Mouse (Mus musculus): ENCODE data around the gene Ankrd13a. TPM values are rescaled to one million over a fixed set of nuclear protein-coding genes. Genes with fewer than 3 reads are reported as not detected.

Gene Ankrd13a
- total and polyA plus RNA-seq, 3 experiments, result 73.8 to 123 (median 89.4) TPM

- H3K36me3 ChIP-seq (replicated peaks in 1 of 2; ENCODE audit: control insufficient read depth in 1 of 2, insufficient read depth in 1 of 2, low read length in 1 of 2), result peaks cover 34 to 76% of the 10 kb centered on the region in 2 experiments
- DNase-seq (ENCODE audit: extremely low read depth), result no peak
- peaks cover 5 to 13% of the 10 kb centered on the region in 2 experiments; a peak in 3 of 4 replicates for H3K4me1 ChIP-seq (ENCODE audit: control insufficient read depth in 1 of 2, insufficient read depth in 2 of 2)
- no peak overlapping the region for H3K4me2 ChIP-seq (ENCODE audit: insufficient read depth, low read depth, poor library complexity, severe bottlenecking)
- H3K4me3 ChIP-seq (replicated peaks in 1 of 3; ENCODE audit: low read depth in 2 of 3, low read length in 2 of 3, poor library complexity in 1 of 3), result no peak overlapping the region
- TF ChIP-seq ZKSCAN1 (IDR thresholded peaks at IDR 0.05; ENCODE audit: borderline replicate concordance, low read depth, low read length) (no peak), ELF1 (IDR thresholded peaks at IDR 0.05; ENCODE audit: low read depth, low read length) (no peak), MAX (IDR thresholded peaks at IDR 0.05; ENCODE audit: low read length) (no peak), UBTF (IDR thresholded peaks at IDR 0.05; ENCODE audit: low read depth, low read length) (no peak), MAFK (IDR thresholded peaks at IDR 0.05; ENCODE audit: insufficient replicate concordance, low read length) (no peak), TCF12 (IDR thresholded peaks at IDR 0.05; ENCODE audit: low read depth, low read length) (no peak), PAX5 (IDR thresholded peaks at IDR 0.05; ENCODE audit: low read length) (no peak), POLR2A (IDR thresholded peaks at IDR 0.05; ENCODE audit: low read depth, low read length) (no peak), CHD2 (IDR thresholded peaks at IDR 0.05; ENCODE audit: low read length) (no peak)
- in situ Hi-C loops (cut with MboI; ENCODE audit: low pct_ligation_motif_present, low pct_unique_long_range_greater_than_20kb, low sequenced_read_pairs), result no loop called here
- H3K9me3 ChIP-seq (replicated peaks; ENCODE audit: low read length), result no peaks in the 10 kb centered on the region
- no peaks in the 10 kb centered on the region for H3K27me3 ChIP-seq (replicated peaks)
- no peak overlapping the region for H3K9ac ChIP-seq (ENCODE audit: insufficient read depth, low read depth)
- 0 out of 2 replicates have a peak, but pooled peaks cover 2% of the 10 kb centered on the region for H3K79me2 ChIP-seq (replicated peaks; ENCODE audit: control insufficient read depth, extremely low read depth, insufficient read depth, poor library complexity, severe bottlenecking)
- H3K27ac ChIP-seq (ENCODE audit: insufficient read depth, low read depth), result no peak overlapping the region
- dilution Hi-C loops (cut with MboI; ENCODE audit: extremely low pct_ligation_motif_present, extremely low pct_unique_long_range_greater_than_20kb, low sequenced_read_pairs), result no loop called here
Measured at GRCm38 (mm10) chr5:114808385-114808784, 33.9 kb downstream of the Ankrd13a start.

- Histone ChIP-seq H3K4me2 (ENCODE audit: insufficient read depth, low read depth, poor library complexity, severe bottlenecking) (no peak overlapping the region), H3K9ac (ENCODE audit: insufficient read depth, low read depth) (no peak overlapping the region), H3K4me1 (ENCODE audit: control insufficient read depth in 1 of 2, insufficient read depth in 2 of 2) (peaks cover 5 to 13% of the 10 kb centered on the region in 2 experiments; a peak in 3 of 4 replicates), H3K9me3 (replicated peaks; ENCODE audit: low read length) (no peaks in the 10 kb centered on the region), H3K27me3 (replicated peaks) (no peaks in the 10 kb centered on the region), H3K27ac (ENCODE audit: insufficient read depth, low read depth) (no peak overlapping the region), H3K4me3 (replicated peaks in 1 of 3; ENCODE audit: low read depth in 2 of 3, low read length in 2 of 3, poor library complexity in 1 of 3) (no peak overlapping the region), H3K36me3 (replicated peaks in 1 of 2; ENCODE audit: control insufficient read depth in 1 of 2, insufficient read depth in 1 of 2, low read length in 1 of 2) (peaks cover 25 to 67% of the 10 kb centered on the region in 2 experiments), H3K79me2 (replicated peaks; ENCODE audit: control insufficient read depth, extremely low read depth, insufficient read depth, poor library complexity, severe bottlenecking) (0 out of 2 replicates have a peak, but pooled peaks cover 2% of the 10 kb centered on the region)
- dilution Hi-C loops (cut with MboI; ENCODE audit: extremely low pct_ligation_motif_present, extremely low pct_unique_long_range_greater_than_20kb, low sequenced_read_pairs) (no loop called here), in situ Hi-C loops (cut with MboI; ENCODE audit: low pct_ligation_motif_present, low pct_unique_long_range_greater_than_20kb, low sequenced_read_pairs) (no loop called here)
- DNase-seq (ENCODE audit: extremely low read depth), result no peak
- TF ChIP-seq SMC3 (IDR thresholded peaks at IDR 0.05; ENCODE audit: low read depth, low read length) (no peak), POLR2A (IDR thresholded peaks at IDR 0.05; ENCODE audit: low read depth, low read length) (no peak), EP300 (IDR thresholded peaks at IDR 0.05; ENCODE audit: low read length) (no peak), CTCF (conservative IDR thresholded peaks at IDR 0.05 in 1 of 2, IDR thresholded peaks at IDR 0.05 in 1 of 2; ENCODE audit: low read depth in 2 of 2, low read length in 2 of 2) (no peak), JUN (IDR thresholded peaks at IDR 0.05; ENCODE audit: insufficient read depth, low read depth, low read length) (no peak), MAZ (IDR thresholded peaks at IDR 0.05; ENCODE audit: low read depth, low read length) (no peak), ZMIZ1 (IDR thresholded peaks at IDR 0.05; ENCODE audit: low read depth, low read length) (no peak), CHD2 (IDR thresholded peaks at IDR 0.05; ENCODE audit: low read length) (no peak), ETS1 (conservative IDR thresholded peaks at IDR 0.05; ENCODE audit: low read depth, low read length) (no peak), GABPA (IDR thresholded peaks at IDR 0.05; ENCODE audit: insufficient replicate concordance, low read depth, low read length) (no peak), MXI1 (IDR thresholded peaks at IDR 0.05; ENCODE audit: low read depth, low read length) (no peak)
Measured at GRCm38 (mm10) chr5:114809181-114809756, 34.8 kb downstream of the Ankrd13a start.

Data from CH12.LX (cell line).